Mouse (Mus musculus) effector memory CD4-positive, alpha-beta T cell, adult 7 months (primary cell): Measurements from ENCODE around the gene Hhipl1. TPM values are rescaled to one million over a fixed set of nuclear protein-coding genes. Genes with fewer than 3 reads are reported as not detected.

Experiments used
- polyA plus RNA-seq: library from polyadenylated mRNA; unstranded; fragments of 100-300 nt; shearing (Covaris generic); gene quantifications from one replicate; pipeline ENCODE4 v1.2.1, GENCODE M21; 2017

The Hhipl1 gene
- polyA plus RNA-seq, result 0.17 TPM

GRCm38 (mm10) chr12:108305812-108306794, at the start of gene Hhipl1:
Hhipl1 (plus strand) TSS chr12:108306270.

GRCm38 (mm10) chr12:108274661-108275507, 31.2 kb upstream of the Hhipl1 start, which contains the start of gene Ccdc85c:
Ccdc85c (minus strand) TSS chr12:108275425.

GRCm38 (mm10) chr12:108333895-108334445, 27.9 kb downstream of the Hhipl1 start, which contains the start of gene Cyp46a1:
Cyp46a1 (plus strand) TSS chr12:108334381.

GRCm38 (mm10) chr12:108370596-108371428, 64.7 kb downstream of the Hhipl1 start, which contains the start of gene Eml1:
Eml1 (plus strand) TSS chr12:108370957.

Other genes starting within 250 kb of the Hhipl1 start
- gene Setd3, start 127.0 kb upstream of the Hhipl1 start, polyA plus RNA-seq, result 99.7 TPM
- gene Ccnk, start 126.7 kb upstream of the Hhipl1 start, polyA plus RNA-seq, result 4.2 TPM
- gene Ccdc85c, start 30.8 kb upstream of the Hhipl1 start, polyA plus RNA-seq, result 0.20 TPM
- gene Cyp46a1, start 28.1 kb downstream of the Hhipl1 start, polyA plus RNA-seq, result not detected
- 0.20 TPM for gene Eml1, start 64.7 kb downstream of the Hhipl1 start, polyA plus RNA-seq
- gene Evl, start 248.4 kb downstream of the Hhipl1 start, polyA plus RNA-seq, result 332 TPM